Mouse (Mus musculus): ENCODE data around the gene Arhgap18. TPM values are rescaled to one million over a fixed set of nuclear protein-coding genes. Genes with fewer than 3 reads are reported as not detected.

The Arhgap18 gene
- polyA plus RNA-seq, 1 experiment = 1.9 TPM

DNA sequence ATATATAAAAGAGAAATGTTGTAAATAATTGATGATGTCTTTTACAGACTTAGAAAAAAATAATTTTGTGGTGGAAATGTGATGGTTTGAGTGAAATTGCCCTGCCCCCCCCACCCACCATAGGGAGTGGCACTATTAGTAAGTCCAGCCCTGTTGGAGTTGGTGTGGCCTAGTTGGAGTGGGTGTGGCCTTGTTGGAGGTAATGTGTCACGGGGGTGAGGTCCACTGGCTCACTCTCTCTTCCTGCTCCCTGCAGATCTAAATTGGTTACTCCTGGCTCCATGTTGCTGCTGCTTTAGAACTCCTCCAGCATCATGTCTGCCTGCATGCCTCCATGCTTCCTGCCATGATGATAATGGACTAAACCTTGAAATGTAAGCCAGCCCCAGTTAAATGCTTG lies 186.3 kb downstream of the Arhgap18 start:
- H3K36me3 ChIP-seq (ENCODE audit: control insufficient read depth, insufficient read depth) = no peaks in the 10 kb centered on the region
- no peak overlapping the region for H3ac ChIP-seq (ENCODE audit: control insufficient read depth, insufficient read length)
- no peaks in the 10 kb centered on the region for H3K27me3 ChIP-seq (ENCODE audit: control insufficient read depth, insufficient read depth, insufficient read length)
- H3K4me2 ChIP-seq (ENCODE audit: low read depth) = no peak overlapping the region
- H3K79me2 ChIP-seq (ENCODE audit: control insufficient read depth, insufficient read depth) = no peaks in the 10 kb centered on the region
- H3K4me3 ChIP-seq = no peak overlapping the region
- no peak for TF ChIP-seq MYOD1 (IDR thresholded peaks at IDR 0.05; ENCODE audit: control insufficient read depth in 1 of 3, insufficient read length in 2 of 3, low read depth in 2 of 3)
- no peak for TF ChIP-seq REST (IDR thresholded peaks at IDR 0.05; ENCODE audit: insufficient read depth, insufficient read length)
- no peak for TF ChIP-seq TCF3 (IDR thresholded peaks at IDR 0.05; ENCODE audit: insufficient read length, low read depth)
- no peak for TF ChIP-seq CEBPB (IDR thresholded peaks at IDR 0.05; ENCODE audit: insufficient read depth, poor library complexity, severe bottlenecking)
- no peak for TF ChIP-seq SRF (IDR thresholded peaks at IDR 0.05; ENCODE audit: control insufficient read depth, insufficient read length, low read depth)
- TF ChIP-seq E2F4 (IDR thresholded peaks at IDR 0.05; ENCODE audit: insufficient read depth) = no peak
- no peak for TF ChIP-seq TCF12 (IDR thresholded peaks at IDR 0.05; ENCODE audit: insufficient read depth, poor library complexity, severe bottlenecking)
- TF ChIP-seq POLR2AphosphoS2 (IDR thresholded peaks at IDR 0.05; ENCODE audit: insufficient read length, low read depth) = no peak
- TF ChIP-seq POLR2A (IDR thresholded peaks at IDR 0.05; ENCODE audit: insufficient read length, low read depth) = no peak
- TF ChIP-seq MAX (IDR thresholded peaks at IDR 0.05; ENCODE audit: low read depth) = no peak

DNA sequence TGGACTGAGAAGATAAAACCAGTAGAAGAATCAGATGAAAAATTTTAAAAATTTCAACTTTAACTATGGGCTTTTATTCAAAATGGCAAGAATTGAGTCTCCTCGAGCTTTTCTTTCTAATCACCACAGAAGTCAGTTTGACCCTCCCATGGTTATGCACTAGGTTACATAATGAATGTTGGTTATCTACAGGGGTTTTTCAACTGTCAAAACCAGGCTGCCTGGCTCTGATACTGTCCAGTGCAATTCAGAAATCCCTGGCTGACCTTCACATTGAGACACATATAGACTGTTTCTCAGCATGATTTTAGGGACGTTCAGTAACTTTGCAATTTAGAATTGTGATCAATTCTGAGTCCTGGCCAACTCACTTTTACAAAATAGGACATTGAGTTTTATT lies 195.1 kb downstream of the Arhgap18 start:
- no peak for TF ChIP-seq POLR2AphosphoS2 (IDR thresholded peaks at IDR 0.05; ENCODE audit: insufficient read length, low read depth)
- TF ChIP-seq E2F4 (IDR thresholded peaks at IDR 0.05; ENCODE audit: insufficient read depth) = no peak
- no peak for TF ChIP-seq REST (IDR thresholded peaks at IDR 0.05; ENCODE audit: insufficient read depth, insufficient read length)
- no peak for TF ChIP-seq MYOD1 (IDR thresholded peaks at IDR 0.05; ENCODE audit: control insufficient read depth in 1 of 3, insufficient read length in 2 of 3, low read depth in 2 of 3)
- no peak for TF ChIP-seq MAX (IDR thresholded peaks at IDR 0.05; ENCODE audit: low read depth)
- TF ChIP-seq TCF12 (IDR thresholded peaks at IDR 0.05; ENCODE audit: insufficient read depth, poor library complexity, severe bottlenecking) = no peak
- no peak for TF ChIP-seq POLR2A (IDR thresholded peaks at IDR 0.05; ENCODE audit: insufficient read length, low read depth)
- TF ChIP-seq TCF3 (IDR thresholded peaks at IDR 0.05; ENCODE audit: insufficient read length, low read depth) = no peak
- H3K4me2 ChIP-seq (ENCODE audit: low read depth) = no peak overlapping the region
- no peaks in the 10 kb centered on the region for H3K79me2 ChIP-seq (ENCODE audit: control insufficient read depth, insufficient read depth)

DNA sequence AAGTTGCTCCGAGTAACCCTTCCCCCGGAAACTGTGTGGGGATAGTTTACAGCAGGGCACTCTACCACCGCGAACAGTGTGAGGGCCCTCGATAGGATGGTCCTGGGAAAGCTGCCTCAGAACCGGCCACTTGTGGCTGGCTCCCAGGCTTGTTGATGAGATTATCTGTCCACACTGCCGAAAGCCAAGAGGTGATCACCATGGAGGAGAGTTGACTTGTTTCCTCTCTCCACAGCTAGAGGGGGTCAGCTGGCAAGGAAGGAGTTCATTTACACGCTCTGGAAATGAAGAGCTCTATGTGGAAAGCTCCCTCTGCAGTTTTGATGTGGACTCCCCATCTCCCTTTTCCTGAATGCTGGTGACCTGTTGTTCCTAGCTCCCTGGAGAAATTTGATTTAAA lies 196.4 kb downstream of the Arhgap18 start:
- no peak overlapping the region for H3K4me3 ChIP-seq
- H3K4me2 ChIP-seq (ENCODE audit: low read depth) = no peak overlapping the region
- TF ChIP-seq MAX (IDR thresholded peaks at IDR 0.05; ENCODE audit: low read depth) = no peak
- TF ChIP-seq POLR2AphosphoS2 (IDR thresholded peaks at IDR 0.05; ENCODE audit: insufficient read length, low read depth) = no peak
- no peak for TF ChIP-seq CEBPB (IDR thresholded peaks at IDR 0.05; ENCODE audit: insufficient read depth, poor library complexity, severe bottlenecking)
- TF ChIP-seq E2F4 (IDR thresholded peaks at IDR 0.05; ENCODE audit: insufficient read depth) = no peak
- no peak for TF ChIP-seq POLR2A (IDR thresholded peaks at IDR 0.05; ENCODE audit: insufficient read length, low read depth)
- TF ChIP-seq SRF (IDR thresholded peaks at IDR 0.05; ENCODE audit: control insufficient read depth, insufficient read length, low read depth) = no peak
- TF ChIP-seq MYOD1 (IDR thresholded peaks at IDR 0.05; ENCODE audit: control insufficient read depth in 1 of 3, insufficient read length in 2 of 3, low read depth in 2 of 3) = no peak
- no peak for TF ChIP-seq REST (IDR thresholded peaks at IDR 0.05; ENCODE audit: insufficient read depth, insufficient read length)
- TF ChIP-seq MYOG (IDR thresholded peaks at IDR 0.05; ENCODE audit: control insufficient read depth in 1 of 3, insufficient read depth in 1 of 3, insufficient read length in 2 of 3, low read depth in 2 of 3) = no peak
- TF ChIP-seq USF1 (IDR thresholded peaks at IDR 0.05; ENCODE audit: low read depth) = no peak
- no peak for TF ChIP-seq TCF3 (IDR thresholded peaks at IDR 0.05; ENCODE audit: insufficient read length, low read depth)
- no peak for TF ChIP-seq TCF12 (IDR thresholded peaks at IDR 0.05; ENCODE audit: insufficient read depth, poor library complexity, severe bottlenecking)
- no peak overlapping the region for H3ac ChIP-seq (ENCODE audit: control insufficient read depth, insufficient read length)
- H3K36me3 ChIP-seq (ENCODE audit: control insufficient read depth, insufficient read depth) = no peaks in the 10 kb centered on the region
- H3K27me3 ChIP-seq (ENCODE audit: control insufficient read depth, insufficient read depth, insufficient read length) = no peaks in the 10 kb centered on the region
- H3K79me2 ChIP-seq (ENCODE audit: control insufficient read depth, insufficient read depth) = no peaks in the 10 kb centered on the region

More for the DNA sequence above, 195.1 kb downstream of the Arhgap18 start:
- Histone ChIP-seq H3ac (ENCODE audit: control insufficient read depth, insufficient read length) (no peak overlapping the region), H3K4me3 (no peak overlapping the region), H3K27me3 (ENCODE audit: control insufficient read depth, insufficient read depth, insufficient read length) (no peaks in the 10 kb centered on the region), H3K36me3 (ENCODE audit: control insufficient read depth, insufficient read depth) (no peaks in the 10 kb centered on the region)

DNA sequence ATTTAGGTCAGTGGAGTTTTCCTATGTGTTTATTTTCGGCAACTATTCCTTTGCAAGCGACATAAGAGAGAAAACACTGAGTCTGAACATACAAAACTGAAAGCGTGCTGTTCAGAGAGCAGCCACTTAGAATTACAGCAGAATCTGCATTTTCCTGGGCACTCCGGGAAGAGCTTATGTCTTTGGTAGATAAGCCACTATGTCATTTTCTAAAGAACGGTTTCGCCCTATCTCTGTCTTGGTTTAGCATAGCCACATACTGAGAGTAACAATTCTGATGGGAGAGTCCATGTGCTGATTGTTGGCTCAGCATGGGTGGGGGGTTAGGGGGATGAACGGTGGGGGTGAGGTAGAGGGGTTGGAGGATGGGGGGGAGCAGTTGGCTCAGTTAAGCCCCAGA lies 197.2 kb downstream of the Arhgap18 start:
- Histone ChIP-seq H3K4me3 (no peak overlapping the region), H3K4me2 (ENCODE audit: low read depth) (no peak overlapping the region), H3K79me2 (ENCODE audit: control insufficient read depth, insufficient read depth) (no peaks in the 10 kb centered on the region), H3K36me3 (ENCODE audit: control insufficient read depth, insufficient read depth) (no peaks in the 10 kb centered on the region), H3K27me3 (ENCODE audit: control insufficient read depth, insufficient read depth, insufficient read length) (no peaks in the 10 kb centered on the region), H3ac (ENCODE audit: control insufficient read depth, insufficient read length) (no peak overlapping the region)
- no peak for TF ChIP-seq SRF (IDR thresholded peaks at IDR 0.05; ENCODE audit: control insufficient read depth, insufficient read length, low read depth)
- TF ChIP-seq CEBPB (IDR thresholded peaks at IDR 0.05; ENCODE audit: insufficient read depth, poor library complexity, severe bottlenecking) = no peak
- TF ChIP-seq MYOG (IDR thresholded peaks at IDR 0.05; ENCODE audit: control insufficient read depth in 1 of 3, insufficient read depth in 1 of 3, insufficient read length in 2 of 3, low read depth in 2 of 3) = no peak
- TF ChIP-seq USF1 (IDR thresholded peaks at IDR 0.05; ENCODE audit: low read depth) = no peak
- TF ChIP-seq POLR2AphosphoS2 (IDR thresholded peaks at IDR 0.05; ENCODE audit: insufficient read length, low read depth) = no peak
- no peak for TF ChIP-seq TCF3 (IDR thresholded peaks at IDR 0.05; ENCODE audit: insufficient read length, low read depth)
- TF ChIP-seq REST (IDR thresholded peaks at IDR 0.05; ENCODE audit: insufficient read depth, insufficient read length) = no peak
- no peak for TF ChIP-seq TCF12 (IDR thresholded peaks at IDR 0.05; ENCODE audit: insufficient read depth, poor library complexity, severe bottlenecking)
- no peak for TF ChIP-seq MAX (IDR thresholded peaks at IDR 0.05; ENCODE audit: low read depth)
- no peak for TF ChIP-seq E2F4 (IDR thresholded peaks at IDR 0.05; ENCODE audit: insufficient read depth)
- TF ChIP-seq MYOD1 (IDR thresholded peaks at IDR 0.05; ENCODE audit: control insufficient read depth in 1 of 3, insufficient read length in 2 of 3, low read depth in 2 of 3) = no peak
- TF ChIP-seq POLR2A (IDR thresholded peaks at IDR 0.05; ENCODE audit: insufficient read length, low read depth) = no peak

DNA sequence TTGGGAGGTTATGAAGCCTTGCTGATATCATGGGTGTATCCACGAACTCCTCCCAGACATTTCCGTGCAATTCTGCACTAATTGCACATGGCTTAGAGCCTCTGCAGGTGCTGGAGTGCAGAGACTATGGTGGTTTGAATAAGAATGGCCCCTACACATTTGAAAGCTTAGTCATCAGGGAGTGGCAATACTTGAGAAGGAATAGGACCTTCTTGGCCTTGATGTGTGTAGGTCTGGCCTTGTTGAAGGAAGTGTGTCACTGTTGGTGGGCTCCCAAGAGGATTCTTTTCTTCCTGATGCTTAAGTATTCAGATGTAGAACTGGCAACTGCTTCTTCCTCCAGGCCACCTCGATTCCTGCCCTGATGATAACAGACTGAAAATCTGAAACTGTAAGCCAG lies 205.3 kb downstream of the Arhgap18 start:
- H3K79me2 ChIP-seq (ENCODE audit: control insufficient read depth, insufficient read depth) = no peaks in the 10 kb centered on the region
- H3ac ChIP-seq (ENCODE audit: control insufficient read depth, insufficient read length) = no peak overlapping the region
- TF ChIP-seq POLR2AphosphoS2 (IDR thresholded peaks at IDR 0.05; ENCODE audit: insufficient read length, low read depth) = no peak
- TF ChIP-seq CEBPB (IDR thresholded peaks at IDR 0.05; ENCODE audit: insufficient read depth, poor library complexity, severe bottlenecking) = 0 out of 2 replicates have a peak, but pooled peaks have one; percentile 11
- peak overlapping the region; percentile 3 for H3K4me2 ChIP-seq (ENCODE audit: low read depth)
- H3K36me3 ChIP-seq (ENCODE audit: control insufficient read depth, insufficient read depth) = no peaks in the 10 kb centered on the region
- H3K27me3 ChIP-seq (ENCODE audit: control insufficient read depth, insufficient read depth, insufficient read length) = no peaks in the 10 kb centered on the region
- no peak overlapping the region for H3K4me3 ChIP-seq
